In genomic region chr7:30419561-30420499, GRCm38 (mm10) we compare ENCODE assay signal across 12 mouse cellular contexts. TPM values are rescaled to one million over a fixed set of nuclear protein-coding genes. Genes with fewer than 3 reads are reported as not detected.
DNase-seq lines count a peak whose midpoint lies in the region; ATAC-seq and TF ChIP-seq lines count a peak whose summit lies in the region.
"Had no signal": no experiment of that assay in that cellular context is flagged by ENCODE, and none has a peak within 500 bp of the region (broad histone marks: within the 10 kb centered on the region; RNA-seq: fewer than 3 reads in every experiment).

Gene Hcst, minus strand, starts transcription at chr7:30419854.

- no peak for ATAC-seq in liver, embryonic 13.5 days (ENCODE audit: low read depth)
- no peak for ATAC-seq in erythroid progenitor cell, adult 5-6 weeks (replicated peaks; ENCODE audit: low FRiP score, poor library complexity, severe bottlenecking)
- ATAC-seq: forebrain, embryonic 15.5 days had no signal

- no peaks in the 10 kb centered on the region for H3K27me3 ChIP-seq in MEL (ENCODE audit: control insufficient read depth in 1 of 2, insufficient read depth in 2 of 2, low read length in 2 of 2)
- H3K27me3 ChIP-seq in liver, embryonic 13.5 days, result peaks cover 6% of the 10 kb centered on the region
- no peaks in the 10 kb centered on the region for H3K27me3 ChIP-seq in small intestine, adult 2 months (ENCODE audit: control insufficient read depth, insufficient read depth, low read length)
- H3K27me3 ChIP-seq: forebrain, embryonic 15.5 days had no signal

- TF ChIP-seq EP300 in MEL (IDR thresholded peaks at IDR 0.05; ENCODE audit: low read depth in 1 of 2, low read length in 2 of 2), result peak; percentile 34 to 65

- peaks cover 1 to 19% of the 10 kb centered on the region in 2 experiments; a peak in 2 of 4 replicates for H3K36me3 ChIP-seq in MEL (ENCODE audit: control insufficient read depth in 1 of 2, insufficient read depth in 2 of 2, low read length in 2 of 2)
- H3K36me3 ChIP-seq in liver, embryonic 13.5 days, result 0 out of 2 replicates have a peak, but pooled peaks cover 2% of the 10 kb centered on the region
- peaks cover 9% of the 10 kb centered on the region for H3K36me3 ChIP-seq in small intestine, adult 2 months (ENCODE audit: control insufficient read depth, insufficient read depth, low read length)
- H3K36me3 ChIP-seq: forebrain, embryonic 15.5 days had no signal

- H3K4me2 ChIP-seq in liver, embryonic 13.5 days, result peak within 1 kb of the TSS; percentile 45

- WGBS in liver, embryonic 13.5 days (ENCODE audit: insufficient replicate concordance), result 16% methylated on average over 10 of the region's 10 CpGs
- 60% methylated on average over 10 of the region's 10 CpGs for WGBS in small intestine, adult 2 months

- H3K4me1 ChIP-seq in MEL (ENCODE audit: control insufficient read depth in 1 of 2, insufficient read depth in 2 of 2, low read length in 2 of 2), result peaks cover 0 to 28% of the 10 kb centered on the region in 2 experiments; a peak in 3 of 4 replicates
- peaks cover 36% of the 10 kb centered on the region for H3K4me1 ChIP-seq in liver, embryonic 13.5 days (replicated peaks)
- peaks cover 6% of the 10 kb centered on the region; the same call in 1 of the 2 replicates for H3K4me1 ChIP-seq in small intestine, adult 2 months (ENCODE audit: control insufficient read depth, insufficient read depth, insufficient read length, low read length)

- H3K27ac ChIP-seq in MEL (ENCODE audit: control insufficient read depth, low read depth, low read length), result peak within 1 kb of the TSS; percentile 92
- H3K27ac ChIP-seq in liver, embryonic 13.5 days, result peak within 1 kb of the TSS; percentile 68
- H3K27ac ChIP-seq in small intestine, adult 2 months (ENCODE audit: insufficient read depth, low read depth, low read length), result peak within 1 kb of the TSS; percentile 84
- H3K27ac ChIP-seq: forebrain, embryonic 15.5 days had no signal

- TF ChIP-seq POLR2A in MEL (IDR thresholded peaks at IDR 0.05; ENCODE audit: control insufficient read depth in 1 of 2, insufficient read depth in 1 of 2, low read depth in 1 of 2, low read length in 2 of 2, poor library complexity in 1 of 2), result peak; percentile 62 to 67
- TF ChIP-seq POLR2A in small intestine, adult 2 months (IDR thresholded peaks at IDR 0.05; ENCODE audit: low read depth, low read length), result no peak

- no peak for TF ChIP-seq RAD21 in MEL (IDR thresholded peaks at IDR 0.05; ENCODE audit: low read depth, low read length)

- DNase-seq in cerebellum, adult 9-10 months, result peak; percentile 23
- no peak for DNase-seq in cerebellum, postnatal 4 days (ENCODE audit: low spot score in 2 of 2)
- DNase-seq in MEL (ENCODE audit: low read depth, low spot score), result peak; percentile 90
- no peak for DNase-seq in liver, embryonic 13.5 days
- DNase-seq in right cerebral cortex, postnatal 10 days (ENCODE audit: low spot score in 2 of 2), result no peak
- no peak for DNase-seq in urinary bladder, postnatal 4 days (ENCODE audit: low spot score in 2 of 2)
- DNase-seq: cerebellum, adult 11 months; kidney, adult 9 months; right cerebral cortex, postnatal 14 days had no signal

- TF ChIP-seq CTCF in MEL (IDR thresholded peaks at IDR 0.05 in 2 of 3, conservative IDR thresholded peaks at IDR 0.05 in 1 of 3; ENCODE audit: control insufficient read depth in 1 of 3, insufficient read depth in 1 of 3, low read depth in 2 of 3, low read length in 3 of 3, poor library complexity in 1 of 3, severe bottlenecking in 1 of 3), result peak in 2 of 3 experiments; percentile 46 to 47; a peak in 3 of 6 replicates
- no peak for TF ChIP-seq CTCF in small intestine, adult 2 months (IDR thresholded peaks at IDR 0.05; ENCODE audit: extremely low read depth, insufficient read length, insufficient replicate concordance, low read depth, low read length)

- H3K9me3 ChIP-seq in MEL (replicated peaks; ENCODE audit: insufficient read depth, low read length), result no peaks in the 10 kb centered on the region
- no peaks in the 10 kb centered on the region for H3K9me3 ChIP-seq in liver, embryonic 13.5 days (replicated peaks)
- H3K9me3 ChIP-seq: forebrain, embryonic 15.5 days had no signal

- H3K79me2 ChIP-seq in MEL (ENCODE audit: control insufficient read depth, insufficient read depth, low read length, poor library complexity), result peaks cover 21% of the 10 kb centered on the region

- peak within 1 kb of the TSS; percentile 73 for H3K9ac ChIP-seq in MEL (ENCODE audit: control insufficient read depth, low read depth, low read length, poor library complexity, severe bottlenecking)
- H3K9ac ChIP-seq in liver, embryonic 13.5 days, result no peak within 1 kb of the TSS
- H3K9ac ChIP-seq: forebrain, embryonic 15.5 days had no signal

- peak within 1 kb of the TSS; percentile 75 to 77 for H3K4me3 ChIP-seq in MEL (ENCODE audit: control insufficient read depth in 1 of 2, insufficient read depth in 1 of 2, low read depth in 2 of 2, low read length in 2 of 2)
- H3K4me3 ChIP-seq in liver, embryonic 13.5 days (replicated peaks), result peak within 1 kb of the TSS; percentile 16; the same call in 1 of the 2 replicates
- peak within 1 kb of the TSS; percentile 51 for H3K4me3 ChIP-seq in small intestine, adult 2 months (ENCODE audit: low read depth, low read length)

TF ChIP-seq in MEL, 35 proteins besides CTCF, POLR2A, EP300 and RAD21:
- TF ChIP-seq POLR2AphosphoS2 (IDR thresholded peaks at IDR 0.05; ENCODE audit: low read length) (peak; percentile 60; the same call in 1 of the 2 replicates), CHD2 (IDR thresholded peaks at IDR 0.05; ENCODE audit: low read length) (peak; percentile 55), TAL1 (IDR thresholded peaks at IDR 0.05; ENCODE audit: low read length) (no peak), SIN3A (IDR thresholded peaks at IDR 0.05; ENCODE audit: low read length) (peak; percentile 72), MYC (IDR thresholded peaks at IDR 0.05; ENCODE audit: low read depth, low read length) (peak; percentile 33), GABPA (IDR thresholded peaks at IDR 0.05; ENCODE audit: low read depth, low read length) (0 out of 2 replicates have a peak, but pooled peaks have one; percentile 63), JUND (IDR thresholded peaks at IDR 0.05; ENCODE audit: low read depth, low read length) (no peak), MAZ (IDR thresholded peaks at IDR 0.05; ENCODE audit: low read depth, low read length) (peak; percentile 57; the same call in 1 of the 2 replicates), ZC3H11A (IDR thresholded peaks at IDR 0.05; ENCODE audit: low read depth, low read length) (no peak), TCF12 (IDR thresholded peaks at IDR 0.05; ENCODE audit: low read depth, low read length) (no peak), HCFC1 (IDR thresholded peaks at IDR 0.05; ENCODE audit: low read depth, low read length) (peak; percentile 67), ELF1 (IDR thresholded peaks at IDR 0.05; ENCODE audit: low read depth, low read length) (peak; percentile 59), MYB (IDR thresholded peaks at IDR 0.05; ENCODE audit: low read depth, low read length) (no peak), KAT2A (conservative IDR thresholded peaks at IDR 0.05; ENCODE audit: low read depth, low read length) (no peak), SMC3 (IDR thresholded peaks at IDR 0.05; ENCODE audit: low read depth, low read length) (no peak), NELFE (IDR thresholded peaks at IDR 0.05; ENCODE audit: low read depth, low read length) (peak; percentile 74), MXI1 (IDR thresholded peaks at IDR 0.05; ENCODE audit: low read depth, low read length) (no peak; the same call in none of the 2 replicates), ETS1 (IDR thresholded peaks at IDR 0.05; ENCODE audit: low read depth, low read length) (peak; percentile 66), USF2 (IDR thresholded peaks at IDR 0.05; ENCODE audit: borderline replicate concordance in 1 of 2, insufficient read depth in 1 of 2, low read depth in 1 of 2, low read length in 2 of 2) (no peak), ZMIZ1 (IDR thresholded peaks at IDR 0.05; ENCODE audit: low read depth, low read length) (peak; percentile 63; the same call in 1 of the 2 replicates), NRF1 (IDR thresholded peaks at IDR 0.05; ENCODE audit: insufficient read depth, low read depth, low read length, poor library complexity, severe bottlenecking) (no peak), CHD1 (IDR thresholded peaks at IDR 0.05; ENCODE audit: low read depth, low read length) (0 out of 2 replicates have a peak, but pooled peaks have one; percentile 48), MAX (IDR thresholded peaks at IDR 0.05; ENCODE audit: low read length) (no peak; the same call in 1 of the 2 replicates), GATA1 (IDR thresholded peaks at IDR 0.05; ENCODE audit: low read depth, low read length) (0 out of 2 replicates have a peak, but pooled peaks have one; percentile 27), E2F4 (IDR thresholded peaks at IDR 0.05; ENCODE audit: borderline replicate concordance, low read depth, low read length) (no peak)

RNA-seq across cellular contexts. Expression of gene Hcst, which starts in this region (rescaled TPM):
- total RNA-seq in MEL (2012; rRNA removed), result 7.1 and 15.5 TPM in 2 replicates
- polyA plus RNA-seq in MEL (2012; ENCODE audit: insufficient read depth in 1 of 2, insufficient read length in 2 of 2, low read depth in 1 of 2, low replicate concordance in 2 of 2, missing spikeins in 1 of 2), result 10 to 100 TPM in 1 of 2 experiments, not detected in 1; 28.1 TPM
- 2.7 and 4.0 TPM in 2 replicates for polyA plus RNA-seq in liver, embryonic 13.5 days (2015; fragmentation: Nextera tagmentation; extraction: Ambion mirVana)
- 33.7 and 56.1 TPM in 2 replicates for polyA plus RNA-seq in small intestine, adult 2 months (2012; rRNA removed)
- total RNA-seq in erythroid progenitor cell, adult 5-6 weeks (2015; ENCODE audit: low replicate concordance), result 3.6 and 18.0 TPM in 2 replicates
- total RNA-seq in erythroid progenitor cell, adult 5-6 weeks (2017; ENCODE audit: low replicate concordance), result 4.1 TPM in 1 of 2 replicates, not detected in the other
- polyA plus RNA-seq: forebrain, embryonic 15.5 days had no signal

Comparison
In these comparisons a context has a peak if more than half of its experiments do, and no peak if none do; other contexts are left out.
1. DNase-seq: peak in cerebellum, adult 9-10 months (single experiment) and MEL (single experiment); none in cerebellum, postnatal 4 days (0 of 2), liver, embryonic 13.5 days (single experiment), right cerebral cortex, postnatal 10 days (0 of 2) and urinary bladder, postnatal 4 days (0 of 2).
2. H3K4me3 ChIP-seq: peak in every context shown above with its lines; median percentile 76 in MEL; 51 in small intestine, adult 2 months; 16 in liver, embryonic 13.5 days.
3. Peak in every context shown above with its lines, with median percentiles within 50 percentile points of each other: H3K27ac ChIP-seq.